Mouse (Mus musculus): Measurements from ENCODE around the gene Selenov. TPM values are rescaled to one million over a fixed set of nuclear protein-coding genes. Genes with fewer than 3 reads are reported as not detected.

Gene Selenov
- polyA plus RNA-seq, 1 experiment, result 0.24 TPM

Other genes starting within 250 kb of the Selenov start
- 184 and 197 TPM in 2 replicates for gene Psmc4, start 241.1 kb downstream of the Selenov start, polyA plus RNA-seq (2012; rRNA removed)
- 296 and 318 TPM in 2 replicates for gene Fcgbp, start 219.9 kb downstream of the Selenov start, polyA plus RNA-seq (2012; rRNA removed)
- 0.99 and 1.0 TPM in 2 replicates for gene 9530053A07Rik, start 161.7 kb downstream of the Selenov start, polyA plus RNA-seq (2012; rRNA removed)
- 72.4 and 91.4 TPM in 2 replicates for gene Fbl, start 121.5 kb downstream of the Selenov start, polyA plus RNA-seq (2012; rRNA removed)
- gene Dyrk1b, start 111.7 kb downstream of the Selenov start, polyA plus RNA-seq (2012; rRNA removed), result 126 and 145 TPM in 2 replicates
- 4.6 and 5.8 TPM in 2 replicates for gene Eid2, start 23.3 kb downstream of the Selenov start, polyA plus RNA-seq (2012; rRNA removed)
- gene Eid2b, start 13.4 kb downstream of the Selenov start, polyA plus RNA-seq (2012; rRNA removed), result 8.7 and 11.8 TPM in 2 replicates
- gene Dll3, start 11.1 kb upstream of the Selenov start, polyA plus RNA-seq (2012; rRNA removed), result 1.1 and 1.3 TPM in 2 replicates
- 100 and 102 TPM in 2 replicates for gene Timm50, start 20.9 kb upstream of the Selenov start, polyA plus RNA-seq (2012; rRNA removed)
- gene Supt5, start 47.6 kb upstream of the Selenov start, polyA plus RNA-seq (2012; rRNA removed), result 241 and 245 TPM in 2 replicates
- 1,733 and 1,891 TPM in 2 replicates for gene Rps16, start 59.5 kb upstream of the Selenov start, polyA plus RNA-seq (2012; rRNA removed)
- 187 and 211 TPM in 2 replicates for gene Plekhg2, start 81.4 kb upstream of the Selenov start, polyA plus RNA-seq (2012; rRNA removed)
- gene Zfp36, start 89.1 kb upstream of the Selenov start, polyA plus RNA-seq (2012; rRNA removed), result 152 and 159 TPM in 2 replicates
- gene Med29, start 101.5 kb upstream of the Selenov start, polyA plus RNA-seq (2012; rRNA removed), result 56.0 and 65.3 TPM in 2 replicates
- gene Paf1, start 101.8 kb upstream of the Selenov start, polyA plus RNA-seq (2012; rRNA removed), result 146 and 182 TPM in 2 replicates
- gene Gmfg, start 146.3 kb upstream of the Selenov start, polyA plus RNA-seq (2012; rRNA removed), result 180 and 194 TPM in 2 replicates
- gene Lrfn1, start 160.8 kb upstream of the Selenov start, polyA plus RNA-seq (2012; rRNA removed), result 7.6 and 9.1 TPM in 2 replicates
- gene Ifnl2, start 219.3 kb upstream of the Selenov start, polyA plus RNA-seq (2012; rRNA removed), result 0.59 and 0.77 TPM in 2 replicates
- gene Ifnl3, start 231.7 kb upstream of the Selenov start, polyA plus RNA-seq (2012; rRNA removed), result 0.37 and 0.78 TPM in 2 replicates
- 2.1 and 2.4 TPM in 2 replicates for gene Sycn, start 249.7 kb upstream of the Selenov start, polyA plus RNA-seq (2012; rRNA removed)

Measured in thymus, adult 2 months (tissue).